Mouse (Mus musculus) E14TG2a.4 (cell line): ENCODE results near the gene Zfp668.

ENCODE experiments used
- CTCF ChIP-seq: conservative IDR thresholded peaks from 2 replicates; pipeline ENCODE4 v1.5.1; 2014; ENCODE audit warnings: low read length
- NANOG ChIP-seq: IDR thresholded peaks from 2 replicates; pipeline ENCODE4 v1.6.1; 2014; ENCODE audit warnings: borderline replicate concordance, low read length, mixed read lengths
- POU5F1 ChIP-seq: IDR thresholded peaks from 2 replicates; pipeline ENCODE4 v1.6.1; 2014; ENCODE audit warnings: low read length, borderline replicate concordance

- no peak for TF ChIP-seq POU5F1
- no peak for TF ChIP-seq CTCF
- TF ChIP-seq NANOG: no peak
Measured at GRCm38 (mm10) chr7:127850906-127851305, 25.7 kb downstream of the Zfp668 start.
